Mouse (Mus musculus): ENCODE results near the gene Nxn. TPM values are rescaled to one million over a fixed set of nuclear protein-coding genes. Genes with fewer than 3 reads are reported as not detected.
A peak's percentile ranks its signal among the peaks of the same experiment; 100 is the strongest.

Gene Nxn
- polyA plus RNA-seq, 1 experiment: 51.7 TPM

GRCm38 (mm10) chr11:76297252-76297651 lies 101.7 kb downstream of the Nxn start:
- Histone ChIP-seq H3K27ac (ENCODE audit: insufficient read depth, low read length) (no peak overlapping the region), H3K4me3 (ENCODE audit: low read depth, low read length) (no peak overlapping the region), H3K36me3 (ENCODE audit: control insufficient read depth, insufficient read depth, low read length, poor library complexity, severe bottlenecking) (no peaks in the 10 kb centered on the region), H3K9me3 (replicated peaks; ENCODE audit: control insufficient read depth, insufficient read depth, low read length, poor library complexity, severe bottlenecking) (no peaks in the 10 kb centered on the region), H3K4me1 (ENCODE audit: control insufficient read depth, insufficient read depth, low read length) (peaks cover 5% of the 10 kb centered on the region), H3K27me3 (ENCODE audit: control insufficient read depth, insufficient read depth, low read length, poor library complexity, severe bottlenecking) (no peaks in the 10 kb centered on the region), H3K9ac (ENCODE audit: low read depth, poor library complexity, severe bottlenecking) (no peak overlapping the region)
- TF ChIP-seq EP300 (IDR thresholded peaks at IDR 0.05; ENCODE audit: insufficient read depth, low read depth, low read length) (no peak), CTCF (IDR thresholded peaks at IDR 0.05; ENCODE audit: low read depth, low read length) (no peak), POLR2A (IDR thresholded peaks at IDR 0.05; ENCODE audit: insufficient read depth, low read length) (no peak)

- peaks cover 9% of the 10 kb centered on the region for H3K4me1 ChIP-seq (ENCODE audit: control insufficient read depth, insufficient read depth, low read length)
- H3K9me3 ChIP-seq (replicated peaks; ENCODE audit: control insufficient read depth, insufficient read depth, low read length, poor library complexity, severe bottlenecking): no peaks in the 10 kb centered on the region
- no peaks in the 10 kb centered on the region for H3K27me3 ChIP-seq (ENCODE audit: control insufficient read depth, insufficient read depth, low read length, poor library complexity, severe bottlenecking)
- no peak overlapping the region for H3K4me3 ChIP-seq (ENCODE audit: low read depth, low read length)
- TF ChIP-seq EP300 (IDR thresholded peaks at IDR 0.05; ENCODE audit: insufficient read depth, low read depth, low read length) (peak; percentile 96), CTCF (IDR thresholded peaks at IDR 0.05; ENCODE audit: low read depth, low read length) (no peak), POLR2A (IDR thresholded peaks at IDR 0.05; ENCODE audit: insufficient read depth, low read length) (no peak)
- peak overlapping the region; percentile 87 for H3K27ac ChIP-seq (ENCODE audit: insufficient read depth, low read length)
- H3K9ac ChIP-seq (ENCODE audit: low read depth, poor library complexity, severe bottlenecking): no peak overlapping the region
- no peaks in the 10 kb centered on the region for H3K36me3 ChIP-seq (ENCODE audit: control insufficient read depth, insufficient read depth, low read length, poor library complexity, severe bottlenecking)
Observed at GRCm38 (mm10) chr11:76294836-76295235, 104.1 kb downstream of the Nxn start.

GRCm38 (mm10) chr11:76294078-76294477 lies 104.9 kb downstream of the Nxn start:
- Histone ChIP-seq H3K4me3 (ENCODE audit: low read depth, low read length) (no peak overlapping the region), H3K27me3 (ENCODE audit: control insufficient read depth, insufficient read depth, low read length, poor library complexity, severe bottlenecking) (no peaks in the 10 kb centered on the region), H3K4me1 (ENCODE audit: control insufficient read depth, insufficient read depth, low read length) (peaks cover 10% of the 10 kb centered on the region), H3K36me3 (ENCODE audit: control insufficient read depth, insufficient read depth, low read length, poor library complexity, severe bottlenecking) (no peaks in the 10 kb centered on the region), H3K27ac (ENCODE audit: insufficient read depth, low read length) (peak overlapping the region; percentile 87), H3K9me3 (replicated peaks; ENCODE audit: control insufficient read depth, insufficient read depth, low read length, poor library complexity, severe bottlenecking) (no peaks in the 10 kb centered on the region), H3K9ac (ENCODE audit: low read depth, poor library complexity, severe bottlenecking) (no peak overlapping the region)
- TF ChIP-seq CTCF (IDR thresholded peaks at IDR 0.05; ENCODE audit: low read depth, low read length): no peak
- no peak; the same call in none of the 2 replicates for TF ChIP-seq EP300 (IDR thresholded peaks at IDR 0.05; ENCODE audit: insufficient read depth, low read depth, low read length)
- TF ChIP-seq POLR2A (IDR thresholded peaks at IDR 0.05; ENCODE audit: insufficient read depth, low read length): no peak

GRCm38 (mm10) chr11:76292831-76293230 lies 106.1 kb downstream of the Nxn start:
- H3K27me3 ChIP-seq (ENCODE audit: control insufficient read depth, insufficient read depth, low read length, poor library complexity, severe bottlenecking): no peaks in the 10 kb centered on the region
- H3K4me3 ChIP-seq (ENCODE audit: low read depth, low read length): no peak overlapping the region
- no peaks in the 10 kb centered on the region for H3K36me3 ChIP-seq (ENCODE audit: control insufficient read depth, insufficient read depth, low read length, poor library complexity, severe bottlenecking)
- peaks cover 21% of the 10 kb centered on the region for H3K4me1 ChIP-seq (ENCODE audit: control insufficient read depth, insufficient read depth, low read length)
- H3K27ac ChIP-seq (ENCODE audit: insufficient read depth, low read length): peak overlapping the region; percentile 87
- no peaks in the 10 kb centered on the region for H3K9me3 ChIP-seq (replicated peaks; ENCODE audit: control insufficient read depth, insufficient read depth, low read length, poor library complexity, severe bottlenecking)
- TF ChIP-seq CTCF (IDR thresholded peaks at IDR 0.05; ENCODE audit: low read depth, low read length) (no peak), POLR2A (IDR thresholded peaks at IDR 0.05; ENCODE audit: insufficient read depth, low read length) (no peak), EP300 (IDR thresholded peaks at IDR 0.05; ENCODE audit: insufficient read depth, low read depth, low read length) (no peak)
- H3K9ac ChIP-seq (ENCODE audit: low read depth, poor library complexity, severe bottlenecking): peak overlapping the region; percentile 21

GRCm38 (mm10) chr11:76292398-76292797 lies 106.5 kb downstream of the Nxn start:
- Histone ChIP-seq H3K36me3 (ENCODE audit: control insufficient read depth, insufficient read depth, low read length, poor library complexity, severe bottlenecking) (no peaks in the 10 kb centered on the region), H3K4me1 (ENCODE audit: control insufficient read depth, insufficient read depth, low read length) (peaks cover 21% of the 10 kb centered on the region), H3K9ac (ENCODE audit: low read depth, poor library complexity, severe bottlenecking) (peak overlapping the region; percentile 21), H3K4me3 (ENCODE audit: low read depth, low read length) (no peak overlapping the region), H3K27ac (ENCODE audit: insufficient read depth, low read length) (peak overlapping the region; percentile 87; the same call in 1 of the 2 replicates), H3K27me3 (ENCODE audit: control insufficient read depth, insufficient read depth, low read length, poor library complexity, severe bottlenecking) (no peaks in the 10 kb centered on the region), H3K9me3 (replicated peaks; ENCODE audit: control insufficient read depth, insufficient read depth, low read length, poor library complexity, severe bottlenecking) (no peaks in the 10 kb centered on the region)
- TF ChIP-seq POLR2A (IDR thresholded peaks at IDR 0.05; ENCODE audit: insufficient read depth, low read length) (no peak), CTCF (IDR thresholded peaks at IDR 0.05; ENCODE audit: low read depth, low read length) (no peak), EP300 (IDR thresholded peaks at IDR 0.05; ENCODE audit: insufficient read depth, low read depth, low read length) (no peak)

GRCm38 (mm10) chr11:76291960-76292359 lies 107.0 kb downstream of the Nxn start:
- TF ChIP-seq CTCF (IDR thresholded peaks at IDR 0.05; ENCODE audit: low read depth, low read length): no peak
- no peak for TF ChIP-seq EP300 (IDR thresholded peaks at IDR 0.05; ENCODE audit: insufficient read depth, low read depth, low read length)
- no peak for TF ChIP-seq POLR2A (IDR thresholded peaks at IDR 0.05; ENCODE audit: insufficient read depth, low read length)
- Histone ChIP-seq H3K27ac (ENCODE audit: insufficient read depth, low read length) (0 out of 2 replicates have a peak overlapping the region, but pooled peaks have one; percentile 87), H3K4me1 (ENCODE audit: control insufficient read depth, insufficient read depth, low read length) (peaks cover 21% of the 10 kb centered on the region)

More at GRCm38 (mm10) chr11:76291960-76292359, 107.0 kb downstream of the Nxn start:
- Histone ChIP-seq H3K27me3 (ENCODE audit: control insufficient read depth, insufficient read depth, low read length, poor library complexity, severe bottlenecking) (no peaks in the 10 kb centered on the region), H3K4me3 (ENCODE audit: low read depth, low read length) (no peak overlapping the region), H3K9ac (ENCODE audit: low read depth, poor library complexity, severe bottlenecking) (no peak overlapping the region), H3K36me3 (ENCODE audit: control insufficient read depth, insufficient read depth, low read length, poor library complexity, severe bottlenecking) (no peaks in the 10 kb centered on the region), H3K9me3 (replicated peaks; ENCODE audit: control insufficient read depth, insufficient read depth, low read length, poor library complexity, severe bottlenecking) (no peaks in the 10 kb centered on the region)

All from ES-Bruce4 (cell line).